Mouse (Mus musculus): ENCODE results near the gene Cd40. TPM values are rescaled to one million over a fixed set of nuclear protein-coding genes. Genes with fewer than 3 reads are reported as not detected.

Gene Cd40
- polyA plus RNA-seq, 1 experiment, result 13.6 TPM

DNA sequence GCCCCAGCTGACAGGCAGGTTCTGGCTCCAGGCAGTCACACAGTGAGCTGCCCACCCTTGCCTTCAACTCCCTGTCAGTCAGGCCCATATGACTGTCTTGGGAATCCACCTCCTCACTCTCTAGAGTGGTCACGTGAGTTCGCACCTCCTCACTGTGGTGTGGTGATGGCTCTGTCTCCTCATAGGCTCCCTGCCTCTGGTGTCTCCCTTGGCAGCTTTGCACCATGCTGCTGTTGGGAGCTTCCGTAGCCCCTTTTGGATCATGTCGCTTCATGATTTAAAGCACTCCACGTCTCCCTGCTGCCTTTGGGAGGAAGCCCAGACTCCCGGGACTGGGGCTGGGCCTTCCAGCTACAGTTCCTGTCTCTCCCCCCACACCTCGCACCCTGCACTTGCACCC lies 9.1 kb downstream of the Cd40 start:
- no peak overlapping the region for H3K27ac ChIP-seq (ENCODE audit: control insufficient read depth, insufficient read depth, low read depth, low read length, poor library complexity)
- H3K4me1 ChIP-seq (ENCODE audit: control insufficient read depth, insufficient read depth, low read length), result peaks cover 2% of the 10 kb centered on the region
- WGBS, result 73% methylated on average over 7 of the region's 7 CpGs
- H3K4me3 ChIP-seq (replicated peaks; ENCODE audit: control insufficient read depth, low read depth, low read length), result no peak overlapping the region
- TF ChIP-seq CTCF (IDR thresholded peaks at IDR 0.05; ENCODE audit: control insufficient read depth, insufficient read depth, low read length), result no peak
- no peak for TF ChIP-seq POLR2A (IDR thresholded peaks at IDR 0.05; ENCODE audit: borderline replicate concordance, control insufficient read depth, low read depth, low read length)

DNA sequence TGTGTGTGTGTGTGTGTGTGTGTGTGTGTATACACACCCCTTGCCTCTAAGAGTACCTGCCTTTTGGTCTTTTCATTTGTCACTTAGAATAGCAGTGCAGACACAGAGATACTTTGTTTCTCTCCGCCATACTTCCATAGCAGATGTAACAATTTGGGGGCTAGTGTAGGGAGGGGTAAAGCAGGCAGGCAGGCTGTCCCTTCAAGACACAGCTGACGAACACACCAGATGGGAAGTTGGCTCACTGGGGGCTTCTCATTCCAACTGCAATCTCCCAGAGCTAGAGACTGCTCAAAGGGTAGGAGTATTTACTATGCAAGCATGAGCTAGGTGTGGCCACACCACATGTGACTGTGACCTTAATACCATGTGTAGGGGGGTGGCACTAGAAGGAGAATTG lies 13.4 kb downstream of the Cd40 start:
- WGBS, result 57% methylated on average over 2 of the region's 2 CpGs
- H3K4me3 ChIP-seq (replicated peaks; ENCODE audit: control insufficient read depth, low read depth, low read length), result no peak overlapping the region
- TF ChIP-seq CTCF (IDR thresholded peaks at IDR 0.05; ENCODE audit: control insufficient read depth, insufficient read depth, low read length) (no peak), POLR2A (IDR thresholded peaks at IDR 0.05; ENCODE audit: borderline replicate concordance, control insufficient read depth, low read depth, low read length) (no peak)
- H3K27ac ChIP-seq (ENCODE audit: control insufficient read depth, insufficient read depth, low read depth, low read length, poor library complexity), result no peak overlapping the region
- H3K4me1 ChIP-seq (ENCODE audit: control insufficient read depth, insufficient read depth, low read length), result no peaks in the 10 kb centered on the region; the same call in 1 of the 2 replicates

DNA sequence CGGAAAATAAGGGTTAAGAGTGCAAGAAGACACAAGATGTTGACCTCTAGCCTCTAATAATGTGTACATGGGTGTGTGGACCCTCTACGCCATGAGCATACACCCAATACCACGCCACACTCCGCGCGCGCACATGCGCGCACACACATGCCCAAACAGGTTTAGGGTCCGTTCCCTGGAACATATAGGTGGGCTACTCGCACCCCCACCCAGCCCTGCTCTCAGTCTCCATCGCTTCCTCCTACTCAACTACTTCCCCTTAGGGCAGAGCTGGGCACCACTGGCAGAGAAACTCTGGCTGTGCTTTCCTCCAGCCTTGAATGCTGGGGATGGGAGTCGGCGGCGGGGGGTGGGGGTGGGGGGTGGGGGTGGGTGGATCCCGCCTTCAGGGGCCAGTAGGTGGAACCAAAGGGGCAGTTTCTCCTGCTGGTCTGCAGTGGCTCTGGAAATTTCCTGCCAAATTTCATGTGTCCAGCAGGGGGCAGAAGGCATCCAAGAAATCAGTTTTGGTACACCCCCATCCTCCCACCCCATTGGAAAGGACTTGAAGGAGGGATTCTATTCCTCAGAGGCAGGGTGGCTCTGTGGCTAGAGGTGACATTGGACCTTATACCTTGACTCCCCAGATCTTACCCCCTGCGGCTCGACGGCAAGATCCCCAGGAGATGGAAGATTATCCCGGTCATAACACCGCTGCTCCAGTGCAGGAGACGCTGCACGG lies 14.8 kb downstream of the Cd40 start:
- WGBS, result 20% methylated on average over 23 of the region's 23 CpGs
- TF ChIP-seq CTCF (IDR thresholded peaks at IDR 0.05; ENCODE audit: control insufficient read depth, insufficient read depth, low read length) (peak; percentile 56), POLR2A (IDR thresholded peaks at IDR 0.05; ENCODE audit: borderline replicate concordance, control insufficient read depth, low read depth, low read length) (no peak)
- Histone ChIP-seq H3K4me1 (ENCODE audit: control insufficient read depth, insufficient read depth, low read length) (no peaks in the 10 kb centered on the region), H3K4me3 (replicated peaks; ENCODE audit: control insufficient read depth, low read depth, low read length) (no peak overlapping the region), H3K27ac (ENCODE audit: control insufficient read depth, insufficient read depth, low read depth, low read length, poor library complexity) (no peak overlapping the region)

DNA sequence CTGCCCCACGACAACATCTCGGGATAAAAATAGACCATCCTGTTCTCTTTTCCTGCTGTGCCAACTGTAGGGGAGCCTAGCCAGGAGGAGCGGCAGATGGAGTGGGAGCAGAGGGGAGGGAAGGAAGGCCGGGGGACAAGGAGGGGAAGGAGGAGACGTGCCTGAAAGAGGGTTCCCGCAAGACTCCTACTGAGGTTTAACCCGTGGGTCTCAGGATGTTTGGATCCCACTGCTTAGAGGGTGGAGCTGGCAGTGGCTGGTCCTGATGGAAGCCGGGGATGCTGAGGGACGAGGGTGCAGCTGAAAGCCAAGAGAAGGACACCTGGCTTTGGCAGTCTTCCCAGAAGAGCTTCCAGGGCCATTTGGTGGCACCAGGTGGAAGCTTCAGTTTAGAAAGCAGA lies 18.0 kb downstream of the Cd40 start:
- no peak overlapping the region for H3K27ac ChIP-seq (ENCODE audit: control insufficient read depth, insufficient read depth, low read depth, low read length, poor library complexity)
- 17% methylated on average over 9 of the region's 9 CpGs for WGBS
- no peak overlapping the region for H3K4me3 ChIP-seq (replicated peaks; ENCODE audit: control insufficient read depth, low read depth, low read length)
- H3K4me1 ChIP-seq (ENCODE audit: control insufficient read depth, insufficient read depth, low read length), result no peaks in the 10 kb centered on the region
- TF ChIP-seq CTCF (IDR thresholded peaks at IDR 0.05; ENCODE audit: control insufficient read depth, insufficient read depth, low read length) (no peak), POLR2A (IDR thresholded peaks at IDR 0.05; ENCODE audit: borderline replicate concordance, control insufficient read depth, low read depth, low read length) (no peak)

DNA sequence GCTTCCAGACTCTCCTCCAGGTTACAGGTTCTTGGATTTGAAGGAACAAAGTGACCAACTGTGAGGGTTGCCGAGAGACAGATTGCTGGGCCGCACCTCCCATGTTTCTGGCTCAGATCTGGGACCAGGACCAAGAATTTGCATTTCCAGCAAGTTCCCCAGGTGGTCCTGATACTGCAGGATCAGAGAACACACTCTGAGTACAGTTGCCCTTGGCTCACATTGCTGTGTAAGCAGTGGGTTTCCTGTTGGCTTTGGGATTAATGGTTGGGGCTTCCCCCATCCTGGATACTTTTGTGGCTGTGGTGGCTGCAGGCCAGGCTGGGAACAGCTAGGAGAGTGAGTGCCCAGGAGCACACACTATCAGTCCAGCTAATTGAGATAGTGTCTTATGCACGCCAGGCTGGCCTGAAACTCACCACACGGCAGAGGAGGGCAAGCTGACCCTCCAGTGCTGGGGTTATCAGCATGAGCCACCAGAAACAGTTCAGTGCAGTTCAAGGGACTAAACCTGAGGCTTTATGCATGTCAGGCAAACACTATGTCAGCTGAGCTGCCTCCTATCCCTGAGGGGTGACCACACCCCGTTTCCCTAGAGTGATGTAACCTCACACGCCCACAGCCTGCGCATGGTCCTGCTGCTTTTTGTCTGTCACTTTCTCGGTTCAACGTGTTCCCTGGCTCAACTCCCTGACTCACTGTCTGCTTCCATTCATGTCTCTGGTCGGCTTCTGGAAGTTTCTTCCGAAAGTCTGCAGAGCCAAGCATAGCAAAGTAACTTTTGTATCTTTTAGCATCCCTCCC lies 18.9 kb downstream of the Cd40 start:
- H3K27ac ChIP-seq (ENCODE audit: control insufficient read depth, insufficient read depth, low read depth, low read length, poor library complexity), result no peak overlapping the region
- no peaks in the 10 kb centered on the region for H3K4me1 ChIP-seq (ENCODE audit: control insufficient read depth, insufficient read depth, low read length)
- no peak for TF ChIP-seq POLR2A (IDR thresholded peaks at IDR 0.05; ENCODE audit: borderline replicate concordance, control insufficient read depth, low read depth, low read length)
- TF ChIP-seq CTCF (IDR thresholded peaks at IDR 0.05; ENCODE audit: control insufficient read depth, insufficient read depth, low read length), result no peak
- 32% methylated on average over 11 of the region's 11 CpGs for WGBS
- H3K4me3 ChIP-seq (replicated peaks; ENCODE audit: control insufficient read depth, low read depth, low read length), result no peak overlapping the region

DNA sequence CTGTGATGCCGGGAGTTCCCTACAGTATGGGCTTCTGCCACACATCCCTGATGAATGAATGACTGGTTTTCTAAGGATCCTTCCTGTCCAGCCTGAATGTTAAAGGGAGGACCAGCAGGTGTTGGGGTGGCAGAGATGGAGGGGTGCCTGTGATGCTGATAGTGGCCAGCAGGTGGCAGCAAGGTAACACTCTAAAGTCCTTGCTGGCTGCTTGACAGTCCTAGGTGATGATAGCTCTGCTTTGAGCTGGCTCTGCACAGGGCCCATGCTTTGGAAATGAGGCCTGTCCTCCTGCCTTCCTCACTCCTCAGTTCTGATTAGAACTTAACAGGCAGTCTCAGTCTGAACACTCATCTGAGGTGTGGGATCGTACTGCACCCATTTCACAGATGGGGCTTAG lies 19.5 kb downstream of the Cd40 start:
- no peak overlapping the region for H3K27ac ChIP-seq (ENCODE audit: control insufficient read depth, insufficient read depth, low read depth, low read length, poor library complexity)
- no peak overlapping the region for H3K4me3 ChIP-seq (replicated peaks; ENCODE audit: control insufficient read depth, low read depth, low read length)
- TF ChIP-seq POLR2A (IDR thresholded peaks at IDR 0.05; ENCODE audit: borderline replicate concordance, control insufficient read depth, low read depth, low read length) (no peak), CTCF (IDR thresholded peaks at IDR 0.05; ENCODE audit: control insufficient read depth, insufficient read depth, low read length) (peak; percentile 95)
- 36% methylated on average over 2 of the region's 2 CpGs for WGBS
- H3K4me1 ChIP-seq (ENCODE audit: control insufficient read depth, insufficient read depth, low read length), result no peaks in the 10 kb centered on the region

DNA sequence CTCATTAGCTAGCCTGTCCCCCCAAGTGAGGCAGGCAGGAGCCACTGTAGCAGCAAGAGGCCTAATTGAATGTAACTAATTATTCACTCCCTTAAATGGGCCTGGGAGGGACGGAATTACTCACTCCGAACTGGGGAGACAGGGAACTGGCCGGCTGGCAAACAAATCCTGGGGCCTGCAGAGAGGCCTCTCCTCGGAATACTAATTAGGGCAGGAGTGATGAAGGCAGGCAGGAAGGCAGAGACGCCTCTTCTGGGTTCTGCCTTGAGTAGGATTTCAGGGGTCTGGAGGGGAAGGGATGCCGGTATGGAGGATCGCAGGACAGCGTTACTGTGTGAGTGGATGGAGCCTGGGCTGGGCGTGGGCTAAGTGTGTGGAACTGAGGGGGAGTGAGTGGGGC lies 21.6 kb downstream of the Cd40 start:
- TF ChIP-seq POLR2A (IDR thresholded peaks at IDR 0.05; ENCODE audit: borderline replicate concordance, control insufficient read depth, low read depth, low read length) (no peak), CTCF (IDR thresholded peaks at IDR 0.05; ENCODE audit: control insufficient read depth, insufficient read depth, low read length) (no peak)
- H3K4me1 ChIP-seq (ENCODE audit: control insufficient read depth, insufficient read depth, low read length), result no peaks in the 10 kb centered on the region
- no peak overlapping the region for H3K4me3 ChIP-seq (replicated peaks; ENCODE audit: control insufficient read depth, low read depth, low read length)
- H3K27ac ChIP-seq (ENCODE audit: control insufficient read depth, insufficient read depth, low read depth, low read length, poor library complexity), result no peak overlapping the region
- WGBS, result 17% methylated on average over 9 of the region's 9 CpGs

DNA sequence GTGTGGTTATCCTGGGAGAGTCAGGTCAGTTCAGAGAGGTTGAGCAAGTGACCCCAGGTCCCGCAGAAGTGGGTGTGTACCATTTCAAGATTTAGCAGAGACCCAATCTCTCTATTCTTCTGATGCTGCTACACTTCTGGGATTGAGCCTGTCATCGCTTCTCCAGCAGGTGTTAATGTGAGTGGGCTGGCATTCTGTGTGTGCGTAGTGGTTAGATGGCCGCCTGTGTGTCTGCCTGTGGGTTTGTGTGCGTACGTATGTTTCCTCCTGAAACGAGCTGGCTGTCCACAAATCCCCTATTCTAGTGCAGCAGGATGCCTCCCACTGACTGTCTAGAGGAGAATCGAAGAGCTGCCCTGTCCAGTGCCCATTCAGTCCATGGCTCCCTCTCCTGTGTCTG lies 22.6 kb downstream of the Cd40 start:
- 28% methylated on average over 8 of the region's 8 CpGs for WGBS
- Histone ChIP-seq H3K4me3 (replicated peaks; ENCODE audit: control insufficient read depth, low read depth, low read length) (no peak overlapping the region), H3K27ac (ENCODE audit: control insufficient read depth, insufficient read depth, low read depth, low read length, poor library complexity) (no peak overlapping the region), H3K4me1 (ENCODE audit: control insufficient read depth, insufficient read depth, low read length) (no peaks in the 10 kb centered on the region)
- TF ChIP-seq POLR2A (IDR thresholded peaks at IDR 0.05; ENCODE audit: borderline replicate concordance, control insufficient read depth, low read depth, low read length) (no peak), CTCF (IDR thresholded peaks at IDR 0.05; ENCODE audit: control insufficient read depth, insufficient read depth, low read length) (no peak)
